Mouse (Mus musculus): ENCODE measurements around the gene Ttll8. TPM values are rescaled to one million over a fixed set of nuclear protein-coding genes. Genes with fewer than 3 reads are reported as not detected.

The Ttll8 gene
- polyA plus RNA-seq, 1 experiment from 2014 or later: not detected

- peak; percentile 0; the same call in 1 of the 2 replicates for ATAC-seq (ENCODE audit: insufficient number of reproducible peaks, insufficient read depth, low FRiP score, low read depth)
These were observed 89.8 kb downstream of the Ttll8 start for GRCm38 (mm10) chr15:88864270-88865030.

GRCm38 (mm10) chr15:88863695-88864231 lies 90.5 kb downstream of the Ttll8 start:
- H3K27ac ChIP-seq (ENCODE audit: low read length): peak overlapping the region; percentile 95
- H3K4me3 ChIP-seq (ENCODE audit: low read depth, low read length): peak overlapping the region; percentile 94
- no peaks in the 10 kb centered on the region for H3K9me3 ChIP-seq (ENCODE audit: control insufficient read depth, low read depth, low read length)
- peak overlapping the region; percentile 93 for H3K4me2 ChIP-seq (replicated peaks; ENCODE audit: low read depth, low read length)
- no peaks in the 10 kb centered on the region for H3K27me3 ChIP-seq (ENCODE audit: control insufficient read depth, insufficient read depth, low read length)
- peaks cover 26% of the 10 kb centered on the region for H3K36me3 ChIP-seq (ENCODE audit: control insufficient read depth, insufficient read depth, low read length)
- H3K4me1 ChIP-seq (ENCODE audit: control insufficient read depth, insufficient read depth, low read length): peaks cover 33% of the 10 kb centered on the region
- WGBS: under 1% methylated on average over 20 of the region's 39 CpGs
- peak overlapping the region; percentile 87 for H3K9ac ChIP-seq (replicated peaks; ENCODE audit: low read depth, low read length)
- peak; percentile 79 for ATAC-seq (ENCODE audit: insufficient number of reproducible peaks, insufficient read depth, low FRiP score, low read depth)

More at GRCm38 (mm10) chr15:88864270-88865030, 89.8 kb downstream of the Ttll8 start:
- no peaks in the 10 kb centered on the region for H3K27me3 ChIP-seq (ENCODE audit: control insufficient read depth, insufficient read depth, low read length)
- peaks cover 33% of the 10 kb centered on the region for H3K4me1 ChIP-seq (ENCODE audit: control insufficient read depth, insufficient read depth, low read length)
- H3K36me3 ChIP-seq (ENCODE audit: control insufficient read depth, insufficient read depth, low read length): peaks cover 26% of the 10 kb centered on the region
- H3K9me3 ChIP-seq (ENCODE audit: control insufficient read depth, low read depth, low read length): no peaks in the 10 kb centered on the region
- H3K9ac ChIP-seq (replicated peaks; ENCODE audit: low read depth, low read length): no peak overlapping the region
- 29% methylated on average over 22 of the region's 22 CpGs for WGBS
- H3K4me2 ChIP-seq (replicated peaks; ENCODE audit: low read depth, low read length): peak overlapping the region; percentile 93
- peak overlapping the region; percentile 94 for H3K4me3 ChIP-seq (ENCODE audit: low read depth, low read length)
- H3K27ac ChIP-seq (ENCODE audit: low read length): peak overlapping the region; percentile 95; the same call in 1 of the 2 replicates

GRCm38 (mm10) chr15:88862881-88863694 lies 91.1 kb downstream of the Ttll8 start:
- peak overlapping the region; percentile 95 for H3K27ac ChIP-seq (ENCODE audit: low read length)
- H3K4me3 ChIP-seq (ENCODE audit: low read depth, low read length): peak overlapping the region; percentile 94
- peak overlapping the region; percentile 93 for H3K4me2 ChIP-seq (replicated peaks; ENCODE audit: low read depth, low read length)
- H3K27me3 ChIP-seq (ENCODE audit: control insufficient read depth, insufficient read depth, low read length): no peaks in the 10 kb centered on the region
- under 1% methylated on average over 98 of the region's 98 CpGs for WGBS
- no peaks in the 10 kb centered on the region for H3K9me3 ChIP-seq (ENCODE audit: control insufficient read depth, low read depth, low read length)
- H3K9ac ChIP-seq (replicated peaks; ENCODE audit: low read depth, low read length): peak overlapping the region; percentile 87
- ATAC-seq (ENCODE audit: insufficient number of reproducible peaks, insufficient read depth, low FRiP score, low read depth): 0 out of 2 replicates have a peak, but pooled peaks have one; percentile 2
- H3K4me1 ChIP-seq (ENCODE audit: control insufficient read depth, insufficient read depth, low read length): peaks cover 33% of the 10 kb centered on the region
- H3K36me3 ChIP-seq (ENCODE audit: control insufficient read depth, insufficient read depth, low read length): peaks cover 26% of the 10 kb centered on the region

GRCm38 (mm10) chr15:88861772-88862622 lies 92.2 kb downstream of the Ttll8 start, which contains the start of gene Pim3:
Gene Pim3 (plus strand): TSS chr15:88862186.
- peak; percentile 85 for ATAC-seq (ENCODE audit: insufficient number of reproducible peaks, insufficient read depth, low FRiP score, low read depth)
- Histone ChIP-seq H3K36me3 (ENCODE audit: control insufficient read depth, insufficient read depth, low read length) (peaks cover 23% of the 10 kb centered on the region), H3K4me1 (ENCODE audit: control insufficient read depth, insufficient read depth, low read length) (peaks cover 23% of the 10 kb centered on the region), H3K4me3 (ENCODE audit: low read depth, low read length) (peak within 1 kb of the TSS; percentile 94), H3K27ac (ENCODE audit: low read length) (peak within 1 kb of the TSS; percentile 95), H3K9ac (replicated peaks; ENCODE audit: low read depth, low read length) (peak within 1 kb of the TSS; percentile 87), H3K27me3 (ENCODE audit: control insufficient read depth, insufficient read depth, low read length) (no peaks in the 10 kb centered on the region), H3K9me3 (ENCODE audit: control insufficient read depth, low read depth, low read length) (no peaks in the 10 kb centered on the region), H3K4me2 (replicated peaks; ENCODE audit: low read depth, low read length) (peak within 1 kb of the TSS; percentile 93)
- under 1% methylated on average over 102 of the region's 107 CpGs for WGBS

- H3K9ac ChIP-seq (replicated peaks; ENCODE audit: low read depth, low read length): no peak overlapping the region
- ATAC-seq (ENCODE audit: insufficient number of reproducible peaks, insufficient read depth, low FRiP score, low read depth): no peak
- H3K36me3 ChIP-seq (ENCODE audit: control insufficient read depth, insufficient read depth, low read length): peaks cover 15% of the 10 kb centered on the region
- no peak overlapping the region for H3K4me3 ChIP-seq (ENCODE audit: low read depth, low read length)
- no peak overlapping the region for H3K27ac ChIP-seq (ENCODE audit: low read length)
- H3K4me2 ChIP-seq (replicated peaks; ENCODE audit: low read depth, low read length): no peak overlapping the region
- no peaks in the 10 kb centered on the region for H3K27me3 ChIP-seq (ENCODE audit: control insufficient read depth, insufficient read depth, low read length)
- H3K4me1 ChIP-seq (ENCODE audit: control insufficient read depth, insufficient read depth, low read length): peaks cover 14% of the 10 kb centered on the region
- 84% methylated on average over 3 of the region's 3 CpGs for WGBS
- no peaks in the 10 kb centered on the region for H3K9me3 ChIP-seq (ENCODE audit: control insufficient read depth, low read depth, low read length)
These were observed 93.4 kb downstream of the Ttll8 start for GRCm38 (mm10) chr15:88860781-88861180.

GRCm38 (mm10) chr15:88859206-88859970 lies 94.8 kb downstream of the Ttll8 start:
- no peak overlapping the region for H3K4me2 ChIP-seq (replicated peaks; ENCODE audit: low read depth, low read length)
- H3K4me3 ChIP-seq (ENCODE audit: low read depth, low read length): no peak overlapping the region
- H3K36me3 ChIP-seq (ENCODE audit: control insufficient read depth, insufficient read depth, low read length): peaks cover 1% of the 10 kb centered on the region
- H3K9me3 ChIP-seq (ENCODE audit: control insufficient read depth, low read depth, low read length): no peaks in the 10 kb centered on the region
- H3K27ac ChIP-seq (ENCODE audit: low read length): no peak overlapping the region
- H3K27me3 ChIP-seq (ENCODE audit: control insufficient read depth, insufficient read depth, low read length): no peaks in the 10 kb centered on the region
- WGBS: 67% methylated on average over 8 of the region's 8 CpGs
- ATAC-seq (ENCODE audit: insufficient number of reproducible peaks, insufficient read depth, low FRiP score, low read depth): no peak
- H3K9ac ChIP-seq (replicated peaks; ENCODE audit: low read depth, low read length): no peak overlapping the region
- H3K4me1 ChIP-seq (ENCODE audit: control insufficient read depth, insufficient read depth, low read length): peaks cover 17% of the 10 kb centered on the region

- no peaks in the 10 kb centered on the region for H3K36me3 ChIP-seq (ENCODE audit: control insufficient read depth, insufficient read depth, low read length)
- H3K4me3 ChIP-seq (ENCODE audit: low read depth, low read length): no peak overlapping the region
- H3K4me2 ChIP-seq (replicated peaks; ENCODE audit: low read depth, low read length): no peak overlapping the region
- no peaks in the 10 kb centered on the region for H3K27me3 ChIP-seq (ENCODE audit: control insufficient read depth, insufficient read depth, low read length)
- peaks cover 16% of the 10 kb centered on the region; the same call in 1 of the 2 replicates for H3K4me1 ChIP-seq (ENCODE audit: control insufficient read depth, insufficient read depth, low read length)
- no peak overlapping the region for H3K9ac ChIP-seq (replicated peaks; ENCODE audit: low read depth, low read length)
- H3K9me3 ChIP-seq (ENCODE audit: control insufficient read depth, low read depth, low read length): no peaks in the 10 kb centered on the region
- no peak for ATAC-seq (ENCODE audit: insufficient number of reproducible peaks, insufficient read depth, low FRiP score, low read depth)
- H3K27ac ChIP-seq (ENCODE audit: low read length): no peak overlapping the region
- 74% methylated on average over 2 of the region's 2 CpGs for WGBS
These were observed 95.5 kb downstream of the Ttll8 start for GRCm38 (mm10) chr15:88858707-88859106.
